Mouse (Mus musculus) kidney, adult 18-20 months (tissue): ENCODE measurements around the gene Gm29797.

Experiments used
- DNase-seq: peaks from one replicate; pipeline ENCODE4 v3.0.0; 2021

The Gm29797 gene

DNA sequence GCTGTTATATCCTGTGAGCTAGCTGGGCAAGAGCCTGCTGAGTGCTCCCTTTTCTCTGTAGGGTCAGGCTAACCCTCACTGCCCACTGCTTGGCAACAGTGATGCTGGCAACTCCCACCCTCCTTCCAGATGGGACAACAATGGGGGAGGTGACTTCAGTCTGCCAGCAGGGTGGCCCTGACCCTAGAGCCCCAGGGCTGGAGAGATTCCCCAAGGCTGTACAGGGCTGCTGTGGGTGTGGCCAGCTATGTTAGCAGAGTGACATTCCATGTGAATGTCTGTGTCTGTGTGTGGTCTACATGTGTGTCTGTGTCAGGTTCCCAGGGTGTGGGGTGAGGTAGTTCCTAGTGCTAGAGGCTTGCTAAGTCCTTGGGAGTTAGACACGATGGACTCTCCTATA lies 16.7 kb downstream of the Gm29797 start:
- peak; percentile 12 for DNase-seq

DNA sequence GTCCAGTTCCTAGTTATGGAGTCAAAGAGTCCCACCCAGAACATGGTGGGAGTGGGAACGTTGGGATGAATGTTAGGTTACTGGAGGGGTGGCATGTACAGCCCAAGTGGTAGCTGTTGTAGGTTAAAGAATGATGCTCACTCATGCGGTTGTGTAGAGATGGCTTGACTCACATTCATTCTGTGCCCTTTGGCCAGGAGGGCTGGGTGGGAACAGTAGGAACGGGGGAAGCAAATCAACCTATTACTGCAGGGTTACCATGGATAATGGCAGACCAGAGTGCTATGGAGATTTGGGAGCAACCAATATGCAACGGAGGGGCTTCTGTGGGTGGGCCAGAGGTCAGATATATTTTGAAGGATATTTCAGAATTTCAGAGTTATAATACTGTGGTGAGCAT lies 18.1 kb downstream of the Gm29797 start:
- DNase-seq: no peak

DNA sequence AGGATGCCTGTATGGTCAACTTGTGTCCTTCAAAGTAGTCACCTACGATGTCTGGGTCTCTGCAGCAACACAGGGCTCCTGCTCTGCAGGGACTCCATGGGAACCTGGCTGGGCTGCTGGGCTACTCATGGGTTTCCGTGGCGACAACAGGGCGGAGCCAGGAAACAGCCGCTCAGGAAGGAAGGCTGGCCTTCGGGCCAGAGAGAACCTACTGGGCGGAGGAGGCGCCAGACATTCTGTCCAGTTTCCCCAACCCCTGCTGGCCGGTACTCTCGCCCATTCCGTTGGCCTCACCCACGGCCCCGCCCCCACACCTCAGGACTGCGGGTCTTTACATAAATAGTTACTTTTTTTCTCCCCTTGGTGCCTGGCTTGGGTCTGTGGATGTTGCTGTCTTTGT lies 18.6 kb downstream of the Gm29797 start:
- DNase-seq: peak; percentile 79

DNA sequence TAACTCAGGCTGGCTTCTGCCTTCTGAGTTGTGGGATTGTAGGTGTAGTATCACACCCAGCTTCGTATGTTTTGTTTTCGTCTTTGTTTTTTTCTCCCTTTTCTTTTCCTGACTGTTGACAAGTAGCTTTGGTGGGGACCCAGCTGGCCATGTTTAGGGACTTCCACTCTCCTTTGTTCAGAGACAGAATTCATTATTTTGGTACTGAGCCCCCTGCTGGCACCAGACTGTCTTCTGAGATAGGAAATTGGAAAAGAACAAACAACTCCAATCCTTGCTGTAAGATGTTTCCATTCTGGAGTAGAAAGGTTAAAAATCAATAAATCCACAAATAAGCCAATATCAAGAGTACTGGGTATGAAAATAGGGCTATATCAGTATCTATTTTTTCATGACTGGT lies 19.6 kb downstream of the Gm29797 start:
- DNase-seq: no peak

DNA sequence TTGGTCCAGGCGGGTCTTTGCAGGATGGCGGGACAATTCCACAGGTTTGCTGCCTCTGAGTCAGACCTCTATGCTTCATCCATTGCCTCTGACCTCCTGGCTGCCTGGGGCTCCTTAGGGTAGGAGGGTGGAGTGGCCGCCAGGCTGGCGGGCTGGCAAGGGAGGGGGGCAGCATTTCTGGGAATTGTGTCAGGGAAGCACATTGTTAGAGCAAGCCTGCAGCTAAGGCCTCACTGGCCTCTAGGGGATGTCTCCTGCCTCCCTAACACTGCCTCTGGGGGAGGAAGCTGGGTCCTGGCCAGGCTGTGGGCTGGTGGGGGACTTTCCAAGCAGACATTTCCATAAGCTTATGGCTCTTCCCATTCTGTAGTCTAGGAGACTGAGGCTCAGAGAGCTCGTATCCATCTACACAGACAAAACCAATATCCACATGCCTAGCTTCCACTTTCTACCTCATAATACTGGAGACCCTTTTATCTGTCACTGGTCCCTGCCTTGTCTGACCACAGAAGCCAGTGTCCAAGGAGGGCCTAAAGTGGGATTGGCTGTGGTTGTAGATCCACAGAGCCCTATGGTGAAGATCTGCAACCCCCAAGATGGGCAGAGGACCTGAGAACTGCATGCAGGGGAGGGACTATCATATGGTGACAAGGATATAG lies 20.4 kb downstream of the Gm29797 start:
- peak; percentile 46 for DNase-seq

DNA sequence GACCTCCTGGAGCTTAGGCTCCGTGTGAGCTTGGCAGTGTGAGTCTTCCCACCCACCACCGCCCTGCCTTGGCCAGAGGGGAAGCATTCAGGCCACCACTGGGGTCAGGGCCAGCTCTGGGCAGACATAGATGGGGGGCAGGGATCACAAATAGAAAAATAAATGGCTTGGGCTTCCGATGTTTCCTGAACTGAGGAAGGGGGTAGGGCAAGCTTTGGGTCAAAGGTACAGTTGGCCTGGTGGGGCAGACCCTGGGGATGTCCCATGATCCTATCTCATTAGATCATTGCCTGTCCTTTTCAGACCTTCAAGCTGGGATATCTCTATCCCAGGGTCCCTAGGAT lies 20.9 kb downstream of the Gm29797 start:
- no peak for DNase-seq

DNA sequence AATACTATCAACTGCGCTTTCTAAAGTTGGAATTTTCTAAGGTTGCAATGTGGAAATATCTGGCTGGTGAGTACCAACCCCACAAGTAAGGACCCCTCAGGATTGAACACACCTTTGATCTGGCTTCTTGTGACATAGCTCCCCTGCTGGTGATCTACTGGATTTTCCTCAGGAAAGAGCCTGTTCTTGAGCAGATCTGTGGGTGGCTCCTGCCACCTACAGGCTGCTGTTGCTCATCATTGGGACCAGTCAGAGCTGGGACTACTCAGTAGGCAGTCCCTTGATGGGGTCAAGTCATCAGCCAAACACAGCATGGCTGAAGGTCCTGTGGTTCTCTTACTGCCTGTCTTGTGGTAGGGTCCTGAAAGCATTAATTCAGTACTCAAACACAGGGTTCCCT lies 21.9 kb downstream of the Gm29797 start:
- DNase-seq: peak; percentile 86

DNA sequence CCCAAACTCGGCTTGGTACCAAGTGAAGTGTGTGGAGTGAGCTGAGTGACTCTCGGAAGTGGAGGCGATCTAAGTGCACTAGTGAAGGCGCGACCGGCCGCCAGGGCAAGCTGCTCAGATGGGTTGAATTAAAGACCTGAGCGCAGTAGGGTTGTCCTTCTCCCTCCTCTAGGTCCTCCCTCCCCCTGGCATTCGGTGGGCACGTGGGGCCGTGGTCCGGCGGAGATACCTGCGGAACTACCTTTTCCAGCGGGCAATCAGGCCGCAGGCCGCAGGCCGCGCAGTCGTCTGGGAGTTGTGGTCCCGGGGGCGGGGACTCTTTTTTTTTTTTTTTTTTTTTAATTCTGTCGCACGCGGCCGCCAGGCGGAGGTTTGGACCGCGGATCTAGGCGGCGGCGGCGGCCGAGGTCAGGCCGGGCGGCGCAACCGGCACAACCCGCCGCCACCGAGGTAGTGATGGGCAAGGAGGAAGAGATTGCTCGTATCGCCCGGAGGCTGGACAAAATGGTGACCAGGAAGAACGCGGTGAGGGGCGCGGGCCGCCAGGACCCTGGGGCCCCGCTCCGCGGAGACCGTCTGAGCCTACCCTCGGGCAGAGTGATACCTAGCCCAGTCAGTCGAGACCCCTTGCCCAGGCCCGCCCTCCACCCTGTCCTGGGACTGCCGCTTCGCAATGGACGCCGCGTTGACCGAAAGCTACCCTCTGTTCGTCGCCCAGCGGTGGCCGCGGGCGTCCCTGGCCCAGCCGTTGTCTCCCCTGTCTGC lies 23.3 kb downstream of the Gm29797 start, which contains the start of gene Tcea2:
Gene Tcea2 (plus strand): TSS at position 360 of the 765 bp plus-strand sequence.
- peak; percentile 83 for DNase-seq

DNA sequence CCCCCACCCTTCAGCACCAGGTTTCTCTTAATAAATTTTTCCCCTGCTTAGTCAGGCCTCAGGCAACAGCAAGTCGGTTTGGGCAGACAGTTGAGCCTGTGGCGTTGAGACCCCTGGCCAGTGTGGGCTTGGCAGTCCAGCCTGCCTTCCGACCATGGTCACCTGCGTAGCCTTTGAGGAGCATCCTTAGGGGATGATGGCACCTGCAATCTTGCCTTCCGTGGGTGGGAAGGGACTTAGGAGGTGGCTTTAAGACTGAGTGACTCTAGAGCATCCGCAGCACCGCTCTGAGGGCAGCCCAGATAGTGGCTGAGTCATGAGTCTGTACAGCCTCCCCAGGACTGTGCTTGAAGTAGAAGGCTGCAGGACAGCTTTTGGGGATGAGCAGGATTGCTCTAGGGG lies 23.9 kb downstream of the Gm29797 start:
- DNase-seq: peak; percentile 13

DNA sequence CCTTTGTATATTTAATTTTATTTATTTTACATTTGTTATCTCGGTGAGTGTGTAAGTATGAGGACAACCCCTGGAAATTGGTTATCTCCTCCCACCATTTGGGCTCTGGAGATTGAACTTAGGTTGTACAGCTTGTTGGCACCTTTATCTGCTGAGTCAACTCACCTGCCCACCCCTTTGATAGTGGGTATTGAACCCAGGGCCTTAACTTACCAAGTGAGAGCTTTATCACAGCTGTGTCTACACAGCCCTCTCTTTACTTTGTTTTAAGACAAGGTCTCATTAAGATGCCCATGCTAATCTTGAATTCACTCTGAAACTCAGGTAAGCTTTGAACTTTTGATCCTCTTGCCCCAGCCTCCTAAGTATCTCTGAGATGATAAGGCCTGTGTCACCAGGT lies 25.1 kb downstream of the Gm29797 start:
- DNase-seq: no peak

DNA sequence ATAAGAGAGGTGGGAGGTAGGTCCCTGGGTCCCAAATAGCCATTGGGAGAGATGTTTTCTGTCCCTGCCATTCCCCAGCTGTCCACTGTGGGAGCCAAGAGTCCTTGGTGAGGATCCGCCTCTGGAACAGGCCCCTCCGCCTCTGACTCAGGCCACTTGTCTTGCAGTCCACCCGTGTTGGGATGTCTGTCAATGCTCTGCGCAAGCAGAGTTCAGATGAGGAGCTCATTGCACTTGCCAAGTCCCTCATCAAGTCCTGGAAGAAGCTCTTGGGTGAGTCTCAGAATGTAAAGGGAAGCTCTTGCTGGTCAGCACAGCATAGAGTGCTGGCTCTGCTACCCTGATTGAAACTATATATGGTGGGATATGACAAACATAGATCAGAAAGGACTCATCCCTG lies 26.5 kb downstream of the Gm29797 start:
- DNase-seq: no peak

DNA sequence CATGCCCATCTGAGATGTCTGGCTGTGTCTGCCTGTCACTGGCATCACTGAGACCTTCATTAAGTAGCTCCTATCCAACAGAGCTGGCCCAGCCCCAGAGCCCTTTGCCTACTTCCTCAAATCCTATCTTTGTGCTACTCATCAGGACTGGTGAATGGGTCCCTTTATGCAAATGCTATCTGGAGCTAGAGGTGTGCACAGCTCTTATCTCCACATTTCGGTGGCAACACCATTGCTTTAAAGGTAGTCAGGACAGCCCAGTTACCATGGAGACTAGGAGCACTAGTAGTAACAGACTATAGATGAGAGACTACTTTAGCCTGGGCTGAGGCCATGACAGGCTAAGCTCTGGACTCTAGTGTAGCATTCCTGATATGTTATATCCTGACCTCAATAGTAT lies 27.9 kb downstream of the Gm29797 start:
- DNase-seq: no peak

DNA sequence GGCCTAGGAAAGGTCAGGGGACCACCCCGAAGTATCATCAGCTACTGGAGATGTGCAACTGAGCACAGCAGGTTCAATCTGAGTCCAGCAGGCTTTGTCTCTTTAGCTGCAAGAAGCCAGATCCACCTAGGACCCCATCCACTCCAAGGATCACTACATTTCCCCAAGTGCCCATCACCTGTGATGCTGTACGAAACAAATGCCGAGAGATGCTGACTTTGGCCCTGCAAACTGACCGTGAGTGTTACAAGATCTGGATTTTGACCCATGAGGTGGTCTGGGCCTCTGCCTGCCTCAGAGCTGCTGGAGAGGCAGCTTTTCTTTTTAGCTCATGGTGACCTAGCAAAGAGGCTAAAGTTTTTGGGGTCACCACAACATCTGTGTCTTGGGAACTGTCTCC lies 28.9 kb downstream of the Gm29797 start:
- DNase-seq: no peak

DNA sequence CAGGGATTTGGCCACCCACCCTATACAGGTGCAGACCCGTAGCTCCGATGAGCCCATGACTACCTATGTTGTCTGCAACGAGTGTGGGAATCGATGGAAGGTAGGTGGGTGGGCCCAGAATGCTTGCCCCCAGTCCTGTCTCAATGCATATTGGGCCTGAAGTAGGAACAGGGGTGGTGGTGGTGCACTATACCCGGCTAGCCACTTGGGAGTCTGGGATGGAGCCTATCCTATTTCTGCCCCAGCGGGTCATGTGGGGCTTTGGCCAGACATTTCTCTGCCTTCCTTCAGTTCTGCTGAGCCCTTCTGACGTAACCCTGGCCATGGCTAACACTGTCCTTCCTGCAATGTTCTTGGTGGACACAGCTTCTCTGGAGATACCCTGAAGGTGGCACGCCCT lies 30.8 kb downstream of the Gm29797 start:
- no peak for DNase-seq

DNA sequence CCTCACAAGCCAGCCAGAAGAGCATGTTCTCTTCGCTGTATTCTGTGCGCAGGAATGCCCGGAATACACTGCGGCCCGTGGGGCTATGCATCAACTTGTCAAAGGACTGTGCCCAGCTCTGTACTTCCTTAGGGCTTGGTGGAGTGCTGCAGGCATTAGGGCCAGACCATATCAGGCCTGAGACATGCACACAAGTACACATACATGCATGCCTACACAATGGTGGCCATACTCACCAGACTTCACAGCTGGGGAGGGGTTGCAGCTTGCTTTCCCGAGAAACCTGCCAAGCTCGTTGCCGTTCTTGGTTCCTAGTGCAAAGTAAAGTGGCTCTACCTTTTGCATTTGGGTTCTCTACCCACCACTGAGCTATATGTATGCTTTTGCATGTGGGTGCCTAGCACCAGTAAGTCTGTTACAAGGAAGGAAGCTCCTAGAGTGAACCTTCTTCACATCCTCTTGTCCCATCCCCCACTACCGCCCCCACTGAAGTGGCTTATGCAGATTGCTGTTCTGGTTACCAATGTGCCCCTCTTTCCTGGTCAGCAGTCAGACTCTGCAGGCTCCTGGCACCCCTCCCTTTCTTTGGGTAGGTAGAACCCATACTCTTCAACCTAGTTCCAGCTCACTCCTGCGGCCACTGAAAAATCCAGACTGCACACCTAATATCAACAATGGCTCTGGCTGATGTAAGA lies 32.8 kb downstream of the Gm29797 start:
- DNase-seq: no peak

DNA sequence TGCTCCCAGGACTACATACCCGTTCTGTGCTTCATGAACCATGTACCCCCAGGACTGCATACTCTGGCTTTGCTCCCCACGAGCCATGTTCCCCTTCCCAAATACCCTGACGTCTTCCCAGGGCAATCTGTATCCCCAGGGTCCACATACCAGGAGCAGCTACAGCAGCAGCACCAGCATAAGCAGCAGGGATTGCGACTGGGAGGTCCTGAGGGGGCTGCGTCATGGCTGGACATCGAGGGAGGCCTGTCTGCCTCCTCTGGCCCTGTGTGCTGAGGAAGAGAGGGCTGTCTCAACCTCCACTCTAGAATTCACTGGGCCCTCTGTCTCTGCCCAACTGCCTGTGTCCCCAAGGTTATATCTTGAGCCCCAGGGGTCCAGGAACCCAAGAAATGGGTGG lies 34.2 kb downstream of the Gm29797 start:
- no peak for DNase-seq

DNA sequence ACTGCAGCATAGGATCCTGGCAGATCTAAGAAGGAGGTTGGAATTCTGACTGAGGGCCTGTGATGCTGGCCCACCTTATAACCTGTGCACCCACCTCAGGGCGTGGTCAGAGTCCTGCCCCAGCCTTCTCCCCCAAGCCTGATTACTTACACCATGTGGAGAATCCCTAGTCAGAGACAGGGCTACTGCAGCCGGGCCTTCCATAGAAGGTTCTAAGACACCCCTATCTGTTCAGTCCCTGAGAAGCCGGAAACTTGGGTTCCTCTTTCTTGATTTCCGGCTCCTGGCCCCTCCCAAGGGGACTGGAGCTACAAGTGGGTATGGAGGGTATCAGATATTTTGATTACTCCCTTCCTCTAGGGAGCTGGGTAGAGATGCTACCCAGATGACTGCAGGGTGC lies 34.7 kb downstream of the Gm29797 start:
- no peak for DNase-seq

DNA sequence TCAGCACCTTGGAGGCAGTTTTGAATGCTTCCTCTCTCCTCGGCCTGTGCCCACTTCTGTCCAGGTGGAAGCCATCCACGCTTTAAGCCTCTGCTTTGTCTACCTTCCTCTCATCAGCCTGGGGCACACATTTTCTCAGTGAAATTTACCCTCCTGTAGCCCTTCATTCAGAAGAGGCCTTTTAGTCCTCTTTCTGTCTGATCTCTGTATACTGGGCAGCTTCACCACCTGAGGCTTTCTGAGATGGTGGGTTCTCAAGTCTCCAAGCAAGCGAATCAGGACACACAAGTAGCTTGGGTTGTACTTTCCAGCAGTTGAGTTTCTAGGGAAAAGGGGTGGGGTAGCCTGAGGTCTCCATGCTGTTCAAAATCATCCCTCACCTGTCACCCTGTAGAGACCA lies 35.5 kb downstream of the Gm29797 start:
- DNase-seq: no peak

DNA sequence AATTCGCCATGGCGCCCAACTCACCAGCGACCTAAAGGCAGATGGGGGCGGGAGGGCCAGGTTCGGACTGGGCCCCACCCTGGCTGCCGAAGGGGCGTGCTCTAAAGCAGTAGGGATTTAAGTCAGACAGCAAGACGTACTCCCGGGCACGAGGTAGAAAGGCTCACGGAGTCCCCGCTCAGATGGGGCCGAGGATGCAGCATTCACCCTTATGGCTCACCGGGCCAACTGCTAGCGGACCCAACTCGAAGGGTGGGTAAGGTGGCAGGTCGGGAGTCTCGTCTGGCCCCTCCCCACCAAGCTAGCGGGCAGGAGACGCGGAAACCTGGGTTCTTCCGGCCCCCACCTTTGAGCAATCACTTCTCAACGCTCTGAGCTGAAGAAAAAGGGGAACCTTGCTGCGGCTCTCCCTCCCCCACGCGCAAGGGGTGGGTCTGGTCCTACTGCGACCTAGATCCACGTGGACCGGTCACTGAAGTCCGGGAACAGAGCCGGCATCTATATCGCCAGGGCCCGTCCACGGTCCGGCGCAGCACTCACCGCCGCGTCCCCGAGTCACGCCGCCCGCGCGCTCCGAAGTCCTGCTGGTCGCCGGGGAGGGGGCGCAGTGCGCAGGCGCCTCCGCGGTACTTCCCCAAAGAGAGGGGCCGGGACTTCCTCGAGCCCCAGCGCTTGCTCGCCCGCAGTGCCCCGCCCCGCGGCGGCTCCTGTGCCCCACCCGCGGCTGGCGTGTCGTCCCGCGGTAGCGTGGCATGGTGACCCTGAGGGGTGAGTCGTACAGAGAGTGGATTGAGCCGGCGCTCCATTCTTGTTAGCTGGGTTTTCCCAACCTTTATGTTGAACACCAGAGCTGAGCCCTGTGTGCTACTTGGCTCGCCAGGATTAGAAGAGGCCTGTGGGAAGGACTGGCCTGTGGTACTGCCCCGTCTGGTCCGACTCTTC lies 36.8 kb downstream of the Gm29797 start, which contains the start of gene Rgs19:
Gene Rgs19 (minus strand): TSS at position 639 of the 942 bp plus-strand sequence.
- peak; percentile 81 for DNase-seq

DNA sequence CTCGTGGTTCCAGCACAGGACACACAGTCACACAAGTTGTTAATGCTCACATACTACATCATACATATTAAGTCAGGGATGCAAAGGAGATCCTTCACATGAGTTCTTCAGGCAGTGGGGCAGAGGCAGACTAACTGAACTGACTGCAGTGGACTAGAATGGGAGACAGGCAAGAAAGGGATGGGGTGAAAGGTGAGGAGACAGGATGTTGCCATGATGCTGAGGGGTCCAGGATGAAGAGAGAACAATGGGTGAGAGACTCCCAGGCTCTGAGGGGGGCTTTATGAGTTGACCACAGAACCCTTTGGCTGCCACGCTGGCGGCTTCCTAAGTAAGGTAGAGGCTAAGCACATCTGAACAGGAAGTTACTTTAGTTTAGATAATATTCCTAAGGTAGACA lies 37.7 kb downstream of the Gm29797 start:
- DNase-seq: no peak

DNA sequence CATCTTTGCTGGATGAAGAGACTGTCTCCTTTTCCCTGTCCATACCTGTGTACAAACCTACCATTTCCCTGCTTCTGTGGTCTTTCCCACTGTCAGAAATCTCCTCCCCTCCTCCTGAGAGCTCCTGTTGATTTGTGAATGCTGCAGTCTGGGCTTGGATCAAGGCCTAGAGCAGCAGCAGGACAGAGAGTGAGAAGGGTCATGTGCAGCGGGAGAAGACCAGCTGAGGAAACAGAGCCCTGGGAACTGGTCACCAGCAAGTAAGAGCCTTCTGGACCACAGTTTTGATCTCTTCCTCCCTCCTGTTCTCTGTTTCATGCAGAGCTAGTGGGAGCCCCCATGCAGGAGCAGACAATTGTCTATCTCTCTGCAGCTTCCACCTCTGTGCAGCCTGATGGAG lies 38.9 kb downstream of the Gm29797 start:
- DNase-seq: no peak

DNA sequence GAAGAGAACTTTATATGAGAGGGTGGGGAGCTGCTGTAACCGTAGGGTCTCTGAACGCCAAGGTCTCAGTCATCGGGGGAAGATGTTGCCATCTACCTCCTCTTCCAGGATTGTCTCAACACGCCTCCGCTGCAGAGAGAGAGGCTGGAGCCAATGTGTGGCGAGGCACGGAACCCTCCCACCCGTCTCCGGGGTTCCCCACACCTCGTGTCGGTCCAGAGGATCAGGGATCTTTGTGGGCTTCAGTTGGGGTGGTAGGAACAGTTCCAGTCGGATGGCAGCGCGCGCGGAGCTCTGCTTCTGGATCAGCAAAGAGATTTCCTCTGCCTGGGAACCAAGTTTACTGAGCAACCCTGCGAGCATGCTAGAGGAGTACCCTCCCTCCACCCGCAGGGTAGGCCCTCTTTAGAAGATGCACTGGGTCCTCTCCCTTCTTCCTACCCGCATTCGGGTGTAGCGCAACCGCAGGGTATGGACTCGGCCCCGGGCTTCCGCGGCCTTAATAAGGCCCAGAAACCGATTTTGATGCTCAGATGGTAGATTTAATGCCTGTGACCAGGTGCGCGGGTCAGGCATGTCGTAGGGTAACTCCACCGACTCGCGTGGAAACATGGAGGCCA lies 40.1 kb downstream of the Gm29797 start:
- DNase-seq: no peak
